Mouse (Mus musculus) cerebellum, adult 2 months (tissue): ENCODE measurements around the gene Metrnl. TPM values are rescaled to one million over a fixed set of nuclear protein-coding genes. Genes with fewer than 3 reads are reported as not detected.
A peak's percentile ranks its signal among the peaks of the same experiment; 100 is the strongest.

Experiments
- DNase-seq, 2 experiments: peaks; one replicate each; pipeline ENCODE4 v3.0.0; 2021
- H3K27ac ChIP-seq: fragments of 200-500 bp; 2 replicates; pipeline ENCODE4 v1.5.1; 2012; ENCODE audit warnings: low read length, control low read depth, inconsistent platforms; ENCODE audit not compliant: insufficient read depth
- H3K27me3 ChIP-seq: fragments of 200-500 bp; 2 replicates; pipeline ENCODE4 v1.6.1; 2012; ENCODE audit warnings: inconsistent platforms, mild to moderate bottlenecking, low read length, moderate library complexity; ENCODE audit not compliant: control insufficient read depth, insufficient read depth
- H3K4me1 ChIP-seq: fragments of 200-500 bp; 2 replicates; pipeline ENCODE4 v1.6.1; 2011; ENCODE audit warnings: low read length; ENCODE audit not compliant: control insufficient read depth, insufficient read depth
- H3K4me3 ChIP-seq: fragments of 200-500 bp; replicated peaks from 2 replicates; pipeline ENCODE3; 2011; ENCODE audit warnings: mild to moderate bottlenecking, low read depth, low read length, control low read depth; ENCODE audit not compliant: insufficient read depth
- CTCF ChIP-seq: fragments of 200-500 bp; IDR thresholded peaks from 2 replicates; pipeline ENCODE4 v1.5.1; 2011; ENCODE audit warnings: low read depth, mild to moderate bottlenecking, control low read depth, low read length, moderate library complexity, borderline replicate concordance; ENCODE audit not compliant: insufficient read depth
- POLR2A ChIP-seq: fragments of 200-500 bp; IDR thresholded peaks from 2 replicates; pipeline ENCODE4 v1.6.1; 2011; ENCODE audit warnings: low read length, control low read depth, borderline replicate concordance; ENCODE audit not compliant: insufficient read depth
- WGBS: fragments of 180-500 bp; shearing (Covaris S2); methylation state at CpG from one replicate; pipeline ENCODE4 v1.1.7; 2018; 5-methylcytosine and 5-hydroxymethylcytosine counted together
- polyA plus RNA-seq: library from polyadenylated mRNA; depleted of rRNA; stranded (reverse); fragments of >200 nt; gene quantifications from 2 replicates; pipeline ENCODE4 v1.2.3, GENCODE M21; 2012; rRNA removed

Gene Metrnl
- 10.8 and 13.2 TPM in 2 replicates for polyA plus RNA-seq

- DNase-seq = no peak
- no peaks in the 10 kb centered on the region for H3K4me1 ChIP-seq
- no peaks in the 10 kb centered on the region for H3K27me3 ChIP-seq
- H3K4me3 ChIP-seq = peak within 1 kb of the TSS; percentile 56
- TF ChIP-seq CTCF = no peak
- TF ChIP-seq POLR2A = no peak
- no peak within 1 kb of the TSS for H3K27ac ChIP-seq
- WGBS = 95% methylated on average over 5 of the region's 5 CpGs
Observed at GRCm38 (mm10) chr11:121701244-121701643, at the start of gene Metrnl. Metrnl (plus strand) TSS chr11:121701544.

DNA sequence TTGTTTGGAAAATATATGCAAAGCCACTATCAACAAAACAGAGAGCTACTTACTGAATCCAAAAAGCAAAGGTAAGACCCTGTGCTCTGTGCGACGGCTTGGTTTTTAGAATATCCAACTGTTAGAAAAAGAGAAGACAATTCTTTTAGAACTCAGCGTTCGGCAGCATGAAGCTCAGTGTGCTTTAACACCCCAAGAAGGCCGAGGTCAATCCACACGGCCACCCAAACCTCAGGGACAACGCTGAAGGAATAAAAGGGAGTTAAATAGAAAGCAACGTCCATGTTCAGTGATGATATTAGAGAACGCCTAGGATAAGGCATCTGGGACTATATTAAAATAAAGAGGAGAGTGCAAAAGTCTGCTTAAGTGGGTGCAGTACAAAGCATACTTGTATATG lies 49.8 kb upstream of the Metrnl start:
- Histone ChIP-seq H3K4me1 (no peaks in the 10 kb centered on the region), H3K27me3 (no peaks in the 10 kb centered on the region), H3K27ac (no peak overlapping the region), H3K4me3 (no peak overlapping the region)
- no peak for DNase-seq
- 98% methylated on average over 9 of the region's 9 CpGs for WGBS
- TF ChIP-seq POLR2A (no peak), CTCF (no peak)

DNA sequence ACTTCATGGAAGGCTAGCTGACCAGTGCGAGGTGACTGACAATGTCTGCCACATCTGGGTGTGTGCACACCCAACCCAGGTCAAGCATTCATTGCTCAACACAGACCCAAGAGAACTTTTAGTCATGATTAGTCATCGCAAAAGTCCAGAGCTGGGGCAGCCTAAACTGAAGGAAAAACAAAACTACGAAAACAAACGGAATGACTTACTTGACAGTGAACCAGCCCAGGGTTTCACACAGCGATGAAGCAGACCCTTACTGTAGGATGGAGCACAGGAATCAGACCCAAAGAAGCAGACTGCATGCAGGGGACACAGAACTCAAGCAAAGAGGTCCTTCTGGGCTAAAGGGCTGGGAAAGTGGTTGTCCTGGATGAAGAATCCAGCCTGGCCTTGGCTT lies 49.4 kb upstream of the Metrnl start:
- TF ChIP-seq CTCF (no peak), POLR2A (no peak)
- DNase-seq = no peak
- Histone ChIP-seq H3K4me3 (no peak overlapping the region), H3K27me3 (no peaks in the 10 kb centered on the region), H3K4me1 (no peaks in the 10 kb centered on the region), H3K27ac (no peak overlapping the region)
- 96% methylated on average over 5 of the region's 5 CpGs for WGBS

DNA sequence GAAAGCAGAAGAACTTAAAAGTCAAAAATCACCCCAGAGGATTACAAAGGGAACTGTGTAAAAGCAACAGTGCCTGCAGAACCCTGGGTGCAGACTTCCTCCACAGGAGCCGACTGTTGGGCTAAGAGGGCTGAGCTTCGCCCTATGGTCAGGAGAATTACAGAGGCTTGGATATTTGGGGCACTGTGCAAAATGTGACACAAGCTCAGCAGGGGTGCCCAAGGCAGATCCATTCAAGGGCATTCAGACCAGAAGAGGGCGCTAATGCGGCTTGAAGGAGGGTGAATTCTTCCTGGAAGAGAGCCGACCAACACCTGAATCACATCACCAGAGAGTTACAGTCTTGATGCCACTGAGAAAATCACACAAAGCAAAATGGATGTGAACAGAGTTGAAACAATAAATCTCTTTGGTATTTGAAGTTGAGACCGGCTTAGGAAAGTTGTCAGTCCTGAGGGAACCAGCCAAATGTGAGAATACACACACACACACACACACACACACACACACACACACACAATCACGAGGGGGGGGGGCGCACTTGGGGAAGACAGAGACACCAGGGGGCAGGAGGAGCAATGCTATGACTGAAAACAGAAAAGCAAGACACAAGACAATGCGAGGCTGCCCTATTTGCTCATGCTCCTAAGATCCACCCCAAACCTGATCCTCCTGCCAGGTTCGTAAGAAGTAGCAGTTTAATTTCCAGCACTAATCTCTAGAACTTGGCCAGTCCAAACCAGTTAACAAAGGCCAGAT lies 48.6 kb upstream of the Metrnl start:
- H3K4me1 ChIP-seq = no peaks in the 10 kb centered on the region
- no peak for TF ChIP-seq POLR2A
- TF ChIP-seq CTCF = peak; percentile 53
- no peaks in the 10 kb centered on the region for H3K27me3 ChIP-seq
- no peak overlapping the region for H3K27ac ChIP-seq
- H3K4me3 ChIP-seq = no peak overlapping the region
- DNase-seq = peak; percentile 50 to 56
- WGBS = 59% methylated on average over 10 of the region's 10 CpGs

- WGBS = 69% methylated on average over 4 of the region's 4 CpGs
- no peak overlapping the region for H3K4me3 ChIP-seq
- DNase-seq = no peak
- H3K27ac ChIP-seq = no peak overlapping the region
- no peak for TF ChIP-seq CTCF
- no peak for TF ChIP-seq POLR2A
- H3K27me3 ChIP-seq = no peaks in the 10 kb centered on the region
- H3K4me1 ChIP-seq = no peaks in the 10 kb centered on the region
Observed at GRCm38 (mm10) chr11:121653631-121654030, 47.7 kb upstream of the Metrnl start.

GRCm38 (mm10) chr11:121654406-121654945 lies 46.9 kb upstream of the Metrnl start:
- DNase-seq = no peak
- Histone ChIP-seq H3K4me3 (no peak overlapping the region), H3K27ac (no peak overlapping the region), H3K4me1 (no peaks in the 10 kb centered on the region), H3K27me3 (no peaks in the 10 kb centered on the region)
- WGBS = 62% methylated on average over 9 of the region's 9 CpGs
- no peak for TF ChIP-seq CTCF
- TF ChIP-seq POLR2A = no peak

- no peak for DNase-seq
- Histone ChIP-seq H3K27me3 (no peaks in the 10 kb centered on the region), H3K4me1 (no peaks in the 10 kb centered on the region; the same call in 1 of the 2 replicates), H3K27ac (no peak overlapping the region), H3K4me3 (no peak overlapping the region)
- no peak for TF ChIP-seq POLR2A
- no peak for TF ChIP-seq CTCF
- 89% methylated on average over 6 of the region's 6 CpGs for WGBS
Observed at GRCm38 (mm10) chr11:121655166-121655806, 46.1 kb upstream of the Metrnl start.
